Mouse (Mus musculus) bone marrow, adult 2 months (tissue): ENCODE measurements around the gene Pcare.

ENCODE experiments used
- CTCF ChIP-seq: fragments of 200-500 bp; IDR thresholded peaks from 2 replicates; pipeline ENCODE4 v1.5.1; 2011; ENCODE audit warnings: low read length, control low read depth; ENCODE audit not compliant: control insufficient read depth, insufficient read depth
- POLR2A ChIP-seq: fragments of 200-500 bp; IDR thresholded peaks from 2 replicates; pipeline ENCODE4 v1.6.1; 2011; ENCODE audit warnings: low read depth, mild to moderate bottlenecking, control low read depth, low read length, borderline replicate concordance; ENCODE audit not compliant: control insufficient read depth

GRCm38 (mm10) chr17:71774173-71774572, 21.5 kb upstream of the Pcare start:
- TF ChIP-seq POLR2A (no peak), CTCF (no peak)
